Mouse (Mus musculus) left cerebral cortex, adult 11 months (tissue): ENCODE data around the gene Fjx1.
A peak's percentile ranks its signal among the peaks of the same experiment; 100 is the strongest.

Experiments
- DNase-seq: peaks from one replicate; pipeline ENCODE4 v3.0.0; 2022; ENCODE audit warnings: low spot score

Fjx1 gene

GRCm38 (mm10) chr2:102426434-102426833 lies 25.9 kb downstream of the Fjx1 start:
- DNase-seq = no peak

GRCm38 (mm10) chr2:102416149-102416743 lies 36.1 kb downstream of the Fjx1 start:
- no peak for DNase-seq

- DNase-seq = no peak
Measured at GRCm38 (mm10) chr2:102412738-102413137, 39.6 kb downstream of the Fjx1 start.

GRCm38 (mm10) chr2:102410615-102411014 lies 41.7 kb downstream of the Fjx1 start:
- no peak for DNase-seq

GRCm38 (mm10) chr2:102409741-102410140 lies 42.6 kb downstream of the Fjx1 start:
- no peak for DNase-seq

GRCm38 (mm10) chr2:102407363-102408184 lies 44.7 kb downstream of the Fjx1 start, which contains the start of gene Trim44:
Gene Trim44 (minus strand): TSS chr2:102407828.
- no peak for DNase-seq

GRCm38 (mm10) chr2:102406324-102407304 lies 45.7 kb downstream of the Fjx1 start:
- no peak for DNase-seq

GRCm38 (mm10) chr2:102403982-102404381 lies 48.3 kb downstream of the Fjx1 start:
- no peak for DNase-seq

- no peak for DNase-seq
Measured at GRCm38 (mm10) chr2:102403306-102403705, 49.0 kb downstream of the Fjx1 start.

- no peak for DNase-seq
Measured at GRCm38 (mm10) chr2:102401352-102401692, 51.0 kb downstream of the Fjx1 start.

- peak; percentile 89 for DNase-seq
Measured at GRCm38 (mm10) chr2:102400605-102401351, 51.5 kb downstream of the Fjx1 start.

GRCm38 (mm10) chr2:102399864-102400604 lies 52.3 kb downstream of the Fjx1 start:
- no peak for DNase-seq
